Mouse (Mus musculus): Measurements from ENCODE around the gene Fbxo2.
A peak's percentile ranks its signal among the peaks of the same experiment; 100 is the strongest.
"Not testable (repeated sequence)": the region's sequence is repeated elsewhere in the genome, so short reads cannot be mapped to it uniquely, and the experiment has no call there.

The Fbxo2 gene

DNA sequence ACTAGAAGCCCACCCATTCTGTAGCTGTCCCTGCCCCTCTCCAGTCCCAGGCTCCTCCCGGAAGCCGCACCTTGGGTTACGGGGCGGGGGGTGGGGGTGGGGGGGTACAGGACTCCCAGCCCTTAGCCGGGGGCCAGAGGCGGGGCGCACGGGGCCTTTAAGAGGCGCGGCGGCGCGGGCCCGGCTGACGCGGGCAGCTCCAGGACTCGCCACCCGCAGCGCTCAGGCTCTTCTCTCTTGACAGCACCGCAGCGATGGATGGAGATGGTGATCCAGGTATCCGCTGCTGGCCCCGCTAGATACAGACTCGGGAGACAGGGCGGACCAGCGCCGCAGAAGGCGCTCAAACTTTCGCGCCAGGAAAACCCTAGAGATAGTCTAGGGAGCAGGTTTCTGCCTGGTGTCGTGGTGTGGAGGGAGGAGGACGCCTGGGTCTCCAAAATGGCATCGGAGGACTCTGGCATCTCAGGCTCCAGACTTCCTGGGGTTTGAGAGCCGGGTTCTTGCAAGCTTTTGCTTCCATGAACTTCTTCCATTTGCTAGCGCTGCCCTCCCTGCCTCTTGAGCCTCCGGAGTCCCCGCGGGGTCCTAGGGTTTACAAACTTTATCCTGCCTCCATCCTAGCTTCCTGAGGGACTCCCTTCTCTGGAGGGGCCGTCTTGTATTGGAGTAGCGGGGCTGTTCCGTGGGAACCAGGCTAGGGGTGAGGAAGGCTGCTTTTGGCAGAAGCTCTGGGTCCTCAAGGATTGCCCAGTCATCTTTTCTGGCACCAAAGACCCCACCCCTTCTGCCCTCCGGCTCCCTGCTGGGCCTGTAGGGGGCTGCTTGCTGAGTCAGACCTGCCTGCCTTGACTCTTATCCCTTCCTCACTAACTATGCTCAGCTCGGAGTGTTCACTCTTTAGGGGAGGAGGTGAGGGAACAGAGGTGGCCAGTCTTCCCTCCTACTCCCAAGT is at the start of gene Fbxo2, which contains the start of gene Fbxo44:
TSS of gene Fbxo2 (plus strand) at position 186 of the 955 bp plus-strand sequence.
TSS of gene Fbxo44 (minus strand) at position 47 of the 955 bp plus-strand sequence.
- DNase-seq (ENCODE audit: low spot score in 2 of 2): peak in 1 of 2 experiments; percentile 49

DNA sequence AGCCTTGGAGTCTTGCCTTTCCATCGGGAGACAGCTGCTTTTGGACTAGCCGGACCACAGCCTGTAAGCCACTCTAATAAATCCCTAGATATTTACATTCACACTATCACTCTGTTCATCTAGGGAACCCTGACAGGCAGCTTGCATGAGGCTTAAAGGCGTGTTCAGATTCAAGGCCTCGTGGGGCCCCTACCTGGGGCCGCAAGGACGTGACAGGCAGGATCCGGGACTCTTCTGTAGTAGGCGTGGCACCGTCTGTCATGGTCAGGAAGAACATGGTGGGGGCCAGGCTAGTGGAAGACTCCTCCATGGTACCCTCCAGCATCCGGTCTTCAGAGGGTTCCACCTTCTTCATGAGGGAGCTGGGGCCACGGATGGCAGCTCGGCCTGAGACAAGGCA is 47.9 kb upstream of the Fbxo2 start:
- DNase-seq (ENCODE audit: low spot score in 2 of 2): no peak

DNA sequence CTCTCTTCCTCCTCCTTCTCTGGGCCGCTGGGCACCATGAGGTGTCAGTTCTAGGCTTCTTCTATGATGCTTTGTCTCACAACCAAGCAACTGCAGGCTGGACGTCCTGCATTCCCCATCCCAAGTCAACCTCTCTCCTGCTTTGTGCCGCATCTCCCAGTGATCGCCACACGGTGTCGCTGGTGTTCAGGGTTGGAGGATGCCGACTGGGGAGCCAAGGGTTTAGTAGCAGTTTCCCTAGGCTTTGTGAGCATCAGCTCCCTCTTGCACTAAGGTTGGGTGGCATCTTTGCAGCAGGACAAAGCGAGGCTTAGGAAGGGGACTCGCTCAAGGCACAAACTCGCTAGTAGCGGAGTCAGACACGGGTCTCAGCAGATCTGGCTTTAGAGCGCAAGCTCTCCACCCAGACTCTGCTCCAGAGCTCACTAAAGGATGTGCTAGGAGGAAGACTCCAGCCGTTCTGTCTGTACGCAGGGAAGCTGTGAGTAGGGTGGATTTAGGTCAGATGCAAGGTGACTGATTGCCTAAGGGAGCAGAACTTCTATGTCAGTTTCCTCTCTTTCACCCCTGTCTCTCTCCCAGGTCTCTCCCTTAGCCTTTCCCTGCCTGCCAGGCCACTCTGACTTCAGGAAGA is 45.5 kb upstream of the Fbxo2 start:
- peak; percentile 88 to 92 for DNase-seq (ENCODE audit: low spot score in 2 of 2)

DNA sequence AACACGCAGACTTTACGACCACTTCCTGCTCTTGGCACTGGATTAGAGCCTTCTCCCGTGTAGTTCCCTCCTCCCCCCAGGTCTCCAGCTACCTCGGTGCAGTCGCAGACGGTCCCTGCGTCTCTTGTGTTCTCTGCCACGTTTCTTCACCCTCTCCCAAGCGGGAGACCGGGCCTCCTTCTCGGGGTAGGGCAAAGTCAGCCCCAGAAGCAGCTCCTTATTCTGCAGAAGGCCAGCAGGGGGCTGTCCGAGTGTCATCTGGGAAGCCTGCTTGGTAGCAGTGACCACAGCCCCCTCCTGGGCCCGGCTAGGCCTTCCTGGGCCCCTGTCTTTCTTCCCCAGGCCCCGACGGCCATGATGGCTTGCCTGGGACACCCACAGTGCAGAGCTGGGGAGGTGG is 45.0 kb upstream of the Fbxo2 start:
- no peak for DNase-seq (ENCODE audit: low spot score in 2 of 2)

DNA sequence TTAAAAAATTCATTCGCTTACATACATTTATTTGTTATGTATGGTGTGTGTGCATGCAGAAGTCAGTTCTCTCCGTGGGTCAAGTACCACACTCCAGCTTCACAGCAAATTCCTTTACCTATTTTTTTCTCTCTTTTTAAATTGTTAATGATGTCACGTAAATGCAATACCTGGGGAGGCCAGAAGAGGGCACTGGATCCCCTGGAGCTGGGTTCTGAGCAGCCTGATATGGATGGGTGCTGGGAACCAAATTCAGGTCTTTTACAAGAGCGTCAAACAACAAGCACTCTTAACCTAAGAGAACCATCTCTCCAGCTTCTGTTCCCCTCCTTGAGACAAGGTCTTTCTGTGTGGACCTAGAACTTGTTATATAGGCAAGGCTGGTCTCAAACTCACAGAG is 43.8 kb upstream of the Fbxo2 start:
- no peak for DNase-seq (ENCODE audit: low spot score in 2 of 2)

DNA sequence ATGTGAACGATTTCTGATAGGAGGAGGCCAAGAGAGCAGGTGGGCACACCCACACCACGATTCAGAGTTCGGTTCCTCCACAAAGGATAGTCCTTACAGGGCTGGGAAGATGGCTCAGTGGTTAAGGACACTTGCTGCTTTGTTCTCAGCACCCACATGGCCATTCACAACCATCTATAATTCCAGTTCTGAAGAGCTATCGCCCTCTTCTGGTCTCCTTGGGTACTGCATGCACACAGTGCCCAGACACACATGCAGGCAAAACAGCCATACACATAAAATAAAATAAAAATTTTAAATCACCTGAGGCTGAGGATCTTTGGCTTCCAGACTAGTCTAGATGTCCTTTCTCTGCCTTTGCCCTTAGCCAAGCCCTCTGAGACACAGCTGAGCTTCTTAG is 43.0 kb upstream of the Fbxo2 start:
- no peak for DNase-seq (ENCODE audit: low spot score in 2 of 2)

DNA sequence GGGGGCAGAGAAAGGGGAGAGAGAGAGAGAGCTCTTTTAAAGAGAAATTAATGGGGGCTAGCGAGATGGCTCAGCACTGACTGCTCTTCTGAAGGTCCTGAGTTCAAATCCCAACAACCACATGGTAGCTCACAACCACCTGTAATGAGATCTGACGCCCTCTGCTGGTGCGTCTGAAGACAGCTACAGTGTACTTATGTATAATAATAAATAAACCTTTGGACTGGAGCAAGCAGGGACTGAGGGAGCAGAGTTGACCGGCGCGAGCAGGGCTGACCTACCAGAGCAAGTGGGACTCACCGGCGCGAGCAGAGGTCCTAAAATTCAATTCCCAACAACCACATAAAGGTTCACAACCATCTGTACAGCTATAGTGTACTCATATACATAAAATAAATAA is 40.8 kb upstream of the Fbxo2 start:
- DNase-seq (ENCODE audit: low spot score in 2 of 2): not testable (repeated sequence)

DNA sequence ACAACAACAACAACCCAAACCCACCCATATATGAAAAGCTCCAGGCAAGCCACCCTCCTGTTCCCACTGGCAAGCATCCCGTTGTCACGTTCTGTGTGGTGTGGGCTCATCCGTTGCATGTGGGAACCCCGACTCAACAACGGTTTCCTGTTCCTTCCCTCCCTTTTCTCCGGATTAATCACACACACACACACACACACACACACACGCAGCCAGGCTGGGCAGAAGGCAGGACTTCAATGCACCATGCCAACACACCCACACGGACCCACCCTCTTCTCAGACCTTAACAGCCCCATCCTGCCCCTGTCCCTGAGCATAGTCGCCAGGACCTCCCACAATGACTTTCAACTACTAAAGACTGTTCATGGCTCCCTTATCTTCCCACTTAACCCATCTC is 39.9 kb upstream of the Fbxo2 start:
- DNase-seq (ENCODE audit: low spot score in 2 of 2): no peak

DNA sequence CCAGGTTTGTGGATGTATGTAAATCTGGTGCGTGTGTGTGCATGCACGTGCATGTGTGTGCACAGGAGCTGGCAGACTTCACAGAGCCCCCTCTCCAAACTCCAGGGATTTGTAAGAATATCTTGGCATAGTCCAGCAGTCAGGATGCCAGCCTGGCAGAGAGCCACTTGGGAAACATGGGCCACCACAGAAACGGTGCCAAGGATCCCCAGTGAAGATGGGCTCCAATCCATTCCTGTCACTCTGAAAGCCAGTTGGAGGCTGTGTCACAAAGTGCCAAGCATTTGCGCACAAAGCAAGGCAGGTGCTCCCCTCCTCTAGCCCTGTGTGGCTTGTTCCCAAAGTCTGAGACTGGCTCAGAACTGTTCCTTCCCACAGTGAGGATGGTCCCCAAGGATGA is 39.1 kb upstream of the Fbxo2 start:
- DNase-seq (ENCODE audit: low spot score in 2 of 2): peak; percentile 85 to 96

DNA sequence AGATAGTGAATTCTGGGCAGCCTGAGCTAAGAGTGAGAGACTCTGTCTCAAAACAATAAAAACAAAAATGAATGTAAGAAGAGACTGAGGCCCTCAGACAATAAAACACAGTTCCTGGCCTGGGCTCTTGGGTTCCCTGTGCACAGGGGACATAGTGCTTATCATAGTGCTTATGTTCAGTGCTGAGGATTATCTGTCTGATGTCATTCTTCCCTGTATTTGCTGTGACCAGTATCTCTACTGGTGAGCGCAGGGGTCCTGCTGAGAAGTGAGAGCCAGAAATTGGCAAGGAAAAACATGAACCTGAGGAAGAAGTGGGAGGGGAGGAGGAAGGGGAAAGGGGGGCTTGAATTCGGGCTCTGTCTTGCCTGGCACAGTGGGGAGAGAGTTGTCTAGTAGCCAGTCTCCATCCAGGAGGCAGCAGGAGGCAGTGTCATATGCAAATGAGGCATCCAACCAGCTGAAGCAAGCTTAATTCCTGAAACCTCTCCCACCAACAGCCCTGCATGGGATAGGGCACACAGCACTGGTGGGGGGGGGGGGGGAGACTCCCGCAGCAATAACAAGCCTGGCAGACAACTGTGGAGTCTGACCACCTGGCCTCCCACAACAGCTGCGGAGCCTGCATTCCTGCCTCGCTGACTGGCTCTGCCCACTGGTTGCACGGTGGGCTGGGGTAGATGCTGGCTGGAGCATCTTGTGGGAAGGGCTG is 38.3 kb upstream of the Fbxo2 start:
- peak in 1 of 2 experiments; percentile 67 for DNase-seq (ENCODE audit: low spot score in 2 of 2)

DNA sequence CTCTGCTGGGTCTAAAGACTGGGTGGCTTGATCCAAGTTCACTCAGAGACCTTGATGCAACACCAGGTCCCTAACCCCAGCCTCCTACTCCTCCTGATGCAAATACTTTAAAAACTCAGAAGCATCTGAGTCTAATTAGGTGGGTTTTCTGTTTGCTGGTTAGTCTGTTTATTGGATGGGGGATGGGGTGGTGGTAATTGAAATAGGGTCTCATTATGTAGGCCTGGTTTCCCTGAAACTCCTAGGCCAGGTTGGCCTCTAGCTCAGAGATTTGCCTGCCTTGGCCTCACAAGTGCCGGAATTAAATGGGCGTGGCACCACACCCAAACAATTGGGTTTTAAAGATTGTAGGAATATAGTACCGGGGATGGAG is 37.7 kb upstream of the Fbxo2 start:
- DNase-seq (ENCODE audit: low spot score in 2 of 2): no peak

DNA sequence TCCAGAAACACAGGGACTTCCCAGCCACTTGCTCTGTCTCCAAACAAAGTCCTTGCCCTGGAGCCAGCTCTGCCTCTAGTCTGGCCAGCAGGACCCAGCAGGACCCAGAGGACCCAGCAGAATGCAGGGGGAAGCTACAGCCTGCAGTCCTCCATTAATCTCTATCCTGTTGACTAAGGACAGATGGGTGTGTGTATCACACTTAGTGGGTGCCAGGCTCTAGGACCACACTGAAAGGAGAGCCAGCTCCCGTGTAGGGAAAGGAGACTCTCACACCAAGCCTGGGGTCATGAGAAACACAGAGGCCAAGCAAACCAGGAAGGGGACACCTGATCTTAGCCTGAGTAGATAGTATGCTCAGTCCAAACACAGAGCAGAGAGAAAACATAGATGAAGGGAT is 32.2 kb upstream of the Fbxo2 start:
- DNase-seq (ENCODE audit: low spot score in 2 of 2): no peak

DNA sequence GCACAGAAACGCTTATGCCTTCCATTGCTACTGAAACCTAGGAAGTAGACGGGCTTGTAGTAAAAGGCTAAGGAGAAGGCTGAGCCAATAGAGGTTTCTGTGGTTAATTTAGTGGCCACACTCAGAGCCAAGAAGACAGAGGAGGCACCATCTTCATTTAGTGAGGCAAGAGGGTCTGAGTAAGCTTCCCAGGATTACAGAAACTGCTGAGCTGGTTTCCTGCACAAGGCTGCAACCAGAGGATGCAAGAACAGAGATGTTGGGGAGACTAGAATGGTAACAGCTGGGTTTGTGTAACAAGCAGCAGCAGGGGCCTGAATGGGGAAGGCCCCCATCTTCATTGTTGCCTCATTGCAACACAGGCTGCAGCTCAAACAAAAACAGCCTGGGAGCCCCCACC is 31.7 kb upstream of the Fbxo2 start:
- no peak for DNase-seq (ENCODE audit: low spot score in 2 of 2)

DNA sequence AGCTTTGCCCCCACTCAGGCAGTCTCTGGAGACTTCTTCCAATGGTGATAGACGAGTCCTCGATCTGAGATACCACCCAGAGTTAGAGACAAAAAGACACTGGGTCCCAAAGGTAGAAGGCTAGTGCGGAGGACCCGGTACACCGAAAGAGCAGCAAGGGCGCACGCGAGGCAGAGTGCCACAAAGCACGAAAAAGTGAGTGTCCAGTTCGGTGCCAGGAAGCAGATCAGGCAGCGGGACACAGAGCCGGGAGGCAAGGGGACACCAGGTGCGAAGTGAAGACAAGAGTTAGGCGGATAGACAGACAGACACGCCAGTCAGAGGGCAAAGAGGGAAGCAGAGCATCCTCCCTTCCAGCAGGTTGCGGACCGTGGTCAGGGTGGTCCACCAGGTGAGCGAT is 30.3 kb upstream of the Fbxo2 start, which contains the start of gene Mad2l2:
TSS of gene Mad2l2 (plus strand) at position 252 of the 400 bp plus-strand sequence.
- no peak for DNase-seq (ENCODE audit: low spot score in 2 of 2)

DNA sequence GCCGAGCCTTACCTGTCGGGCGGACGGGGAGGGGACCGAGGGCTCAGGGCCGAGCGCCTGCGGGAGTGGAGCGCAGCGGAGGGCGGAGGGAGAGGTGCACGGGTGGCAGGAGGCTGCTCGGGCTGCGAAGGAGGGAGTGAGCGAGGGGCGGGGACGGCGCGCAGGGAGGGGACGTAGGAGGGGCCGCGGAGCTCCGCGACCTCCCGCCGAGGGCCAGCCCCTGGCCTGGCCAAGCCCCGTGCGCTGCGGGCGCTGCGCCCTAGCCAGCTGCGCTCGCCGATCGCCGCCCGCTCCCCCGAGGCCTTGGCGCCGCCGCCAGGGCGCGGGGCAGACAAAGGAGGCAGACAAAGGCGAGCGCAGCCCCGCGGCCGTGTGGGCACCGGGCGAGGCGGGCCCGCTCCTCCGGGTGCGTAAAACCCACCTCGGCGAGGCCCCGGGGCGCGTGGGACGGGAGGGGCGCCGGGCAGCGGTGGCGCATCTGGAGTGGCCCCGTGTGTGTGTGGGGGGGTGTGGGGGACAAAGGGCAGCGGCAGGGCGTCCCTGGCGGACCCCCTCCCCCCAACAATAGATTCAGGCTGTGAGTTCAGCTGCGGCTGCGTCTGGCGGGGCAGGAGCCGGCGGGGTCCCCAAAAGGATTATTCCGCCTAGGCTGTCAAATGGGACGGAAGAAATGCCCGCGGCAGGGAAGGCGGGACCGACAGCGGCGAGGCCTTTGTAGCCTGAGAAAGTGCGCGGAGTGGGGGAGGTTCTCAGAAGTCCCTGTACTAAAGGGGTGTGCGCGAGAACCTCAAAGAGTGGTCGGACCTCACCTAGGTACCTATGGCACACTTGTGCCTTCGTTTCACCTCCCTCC is 29.6 kb upstream of the Fbxo2 start, which contains the start of gene Draxin:
TSS of gene Draxin (minus strand) at position 138 of the 853 bp plus-strand sequence.
- peak in 1 of 2 experiments; percentile 81 for DNase-seq (ENCODE audit: low spot score in 2 of 2)

DNA sequence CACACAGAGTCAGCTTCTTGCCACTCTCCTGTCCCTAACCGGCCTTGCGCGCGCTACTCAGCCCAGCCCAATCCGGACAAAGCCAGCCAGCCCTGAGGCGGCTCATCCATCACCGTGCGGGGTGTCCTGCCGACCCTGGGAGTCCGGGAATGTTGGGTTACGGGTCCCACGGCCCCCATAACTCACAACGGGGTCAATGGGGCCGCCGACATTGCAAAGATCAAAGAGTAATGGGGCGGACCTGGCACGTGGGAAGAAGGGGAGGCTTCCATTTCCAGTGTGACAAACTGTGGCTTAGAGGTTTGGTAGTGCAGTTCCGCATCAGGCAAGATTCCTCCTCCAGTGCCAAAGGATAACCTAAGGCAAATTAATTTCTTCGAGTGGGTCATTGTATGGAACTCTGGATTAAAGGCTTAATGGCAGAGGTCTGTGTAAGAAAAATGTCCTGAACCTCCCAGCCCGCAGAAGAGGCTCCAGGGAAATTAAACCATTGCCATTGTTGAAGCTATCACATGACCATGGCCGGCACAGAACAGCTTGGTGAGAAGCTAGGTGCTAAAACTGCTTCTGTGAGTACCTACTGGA is 28.8 kb upstream of the Fbxo2 start:
- DNase-seq (ENCODE audit: low spot score in 2 of 2): peak in 1 of 2 experiments; percentile 50

DNA sequence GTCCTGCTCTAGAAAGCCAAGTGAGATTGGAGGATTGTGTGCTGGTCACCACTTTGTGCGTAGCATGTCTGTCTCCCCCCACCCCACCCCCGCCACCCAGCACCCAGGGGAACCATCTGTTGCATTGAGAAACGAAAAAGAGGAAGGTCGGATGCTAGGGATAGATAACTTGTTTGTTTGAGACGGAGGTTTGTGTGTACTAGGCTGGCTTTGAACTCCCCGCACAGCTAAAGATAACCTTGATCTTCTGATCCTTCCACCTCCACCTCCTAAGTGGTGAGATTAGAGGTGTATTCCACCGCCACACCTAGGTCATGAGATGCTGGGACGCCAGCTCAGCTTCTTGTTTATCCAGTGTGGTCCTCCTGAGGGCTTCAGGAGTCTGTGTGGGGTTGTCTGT is 25.4 kb upstream of the Fbxo2 start:
- DNase-seq (ENCODE audit: low spot score in 2 of 2): no peak

DNA sequence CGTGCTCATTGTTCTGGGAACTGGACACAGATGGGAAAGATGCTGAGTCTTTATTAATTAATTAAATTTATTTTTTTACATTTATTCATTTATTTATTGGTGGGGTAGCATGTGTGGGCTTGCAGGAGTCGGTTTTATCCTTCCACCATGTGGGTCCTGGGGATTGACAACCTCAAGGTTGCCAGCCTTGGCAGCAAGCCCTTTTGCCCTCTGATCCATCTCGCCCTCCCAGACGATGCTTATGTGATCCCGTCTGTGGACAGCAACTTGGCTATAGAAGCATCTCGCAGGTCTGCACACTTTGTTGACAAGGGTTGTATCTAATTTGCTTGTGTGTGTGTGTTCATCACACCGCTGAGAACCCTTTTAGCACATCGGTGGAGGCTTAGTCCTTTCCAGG is 22.9 kb upstream of the Fbxo2 start:
- no peak for DNase-seq (ENCODE audit: low spot score in 2 of 2)

DNA sequence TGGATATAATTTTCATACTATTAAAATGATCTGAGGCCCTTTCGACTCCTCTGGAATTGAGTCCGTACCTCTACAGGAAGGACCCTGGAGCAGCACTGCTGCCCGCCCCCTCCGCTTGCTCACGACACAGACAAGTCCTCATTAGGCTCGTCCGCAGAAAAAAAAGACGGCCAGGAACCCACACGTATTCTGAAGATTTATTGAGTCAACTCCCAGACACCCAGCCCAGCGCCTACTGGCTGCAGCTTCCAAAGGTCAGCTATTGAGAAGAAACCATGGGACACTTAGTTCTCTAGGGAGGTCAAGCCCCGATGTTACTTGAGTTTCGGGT is 20.7 kb upstream of the Fbxo2 start:
- no peak for DNase-seq (ENCODE audit: low spot score in 2 of 2)

DNA sequence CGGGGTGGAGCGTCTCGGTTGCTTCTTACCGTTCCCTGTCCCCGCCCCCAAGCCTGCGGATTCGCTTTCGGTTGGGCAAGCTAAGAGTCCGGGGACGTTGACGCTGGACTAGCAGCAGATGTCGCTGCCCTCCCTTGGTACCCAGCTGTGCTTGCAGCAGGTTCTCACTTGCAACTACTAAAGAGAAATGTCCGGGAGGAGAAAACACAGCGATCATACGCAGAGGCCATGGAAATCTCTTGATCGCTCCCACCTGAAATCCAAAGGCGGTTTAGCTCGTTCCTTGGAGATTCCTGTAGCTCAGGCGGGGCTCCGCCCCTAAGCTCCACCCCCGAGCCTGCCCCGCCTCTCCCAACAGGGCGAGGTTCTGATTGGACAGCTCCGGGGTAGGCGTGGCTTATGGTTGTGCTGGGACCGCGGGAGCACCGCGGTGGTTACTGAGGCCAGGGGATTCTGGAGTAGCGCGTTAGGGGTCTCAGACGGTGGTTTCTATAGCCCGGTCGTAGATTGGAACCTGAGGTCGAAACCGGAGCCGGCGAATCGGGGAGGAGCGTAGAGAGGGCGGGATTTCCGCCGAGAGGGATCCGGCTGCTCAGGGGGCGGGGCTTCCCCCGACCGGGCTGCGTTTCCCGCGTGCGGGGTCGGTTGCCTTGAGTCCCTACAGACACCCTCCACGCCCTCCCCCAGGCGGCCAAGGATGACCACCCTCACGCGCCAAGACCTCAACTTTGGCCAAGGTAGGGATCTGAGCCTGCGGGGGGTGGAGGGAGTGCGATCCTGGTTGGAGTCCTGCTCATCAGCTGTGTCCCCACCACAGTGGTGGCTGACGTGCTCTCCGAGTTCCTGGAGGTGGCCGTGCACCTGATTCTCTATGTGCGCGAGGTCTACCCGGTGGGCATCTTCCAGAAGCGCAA is 20.1 kb upstream of the Fbxo2 start:
- DNase-seq (ENCODE audit: low spot score in 2 of 2): peak; percentile 88 to 93

All from cerebellum, postnatal 4 days (tissue).